Comparison of ENCODE assay signal across 14 mouse cellular contexts in the genomic region with DNA sequence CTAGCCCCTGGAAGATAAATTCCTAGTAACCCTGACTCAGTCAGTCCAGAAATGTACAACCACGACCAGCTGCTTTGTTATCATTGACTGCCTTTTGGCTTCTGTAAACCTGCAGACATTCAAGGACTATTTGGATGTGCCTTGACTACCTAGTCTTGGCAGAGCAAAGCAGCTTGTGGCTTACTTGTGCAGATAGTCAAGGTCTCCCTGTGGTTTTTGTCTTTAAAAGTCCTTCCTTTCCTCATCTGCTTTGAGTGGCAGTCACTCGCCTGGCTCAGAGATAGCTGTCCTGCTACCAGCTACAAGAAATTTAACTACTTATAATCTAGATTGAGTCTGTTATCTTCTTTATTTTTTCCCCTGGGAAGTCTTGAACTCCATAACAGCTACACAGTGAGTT. TPM values are rescaled to one million over a fixed set of nuclear protein-coding genes. Genes with fewer than 3 reads are reported as not detected.
"Had no signal": no experiment of that assay in that cellular context is flagged by ENCODE, and none has a peak within 500 bp of the region (broad histone marks: within the 10 kb centered on the region; RNA-seq: fewer than 3 reads in every experiment).

No protein-coding gene starts in this region.

- DNase-seq: liver, postnatal 0 days; lung, adult 2 months; lung, postnatal 14 days; lung, postnatal 36 days; right cerebral cortex, postnatal 14 days; thymus, adult 18-20 months; thymus, postnatal 14 days; thymus, postnatal 36 days had no signal

- ATAC-seq: liver, postnatal 0 days; lung, postnatal 0 days; midbrain, embryonic 13.5 days; midbrain, embryonic 15.5 days had no signal

RNA-seq across cellular contexts. Expression of gene Zfp580, which starts 6.4 kb away (rescaled TPM):
- total RNA-seq: monocyte, adult 5-6 weeks had no signal

RNA-seq across cellular contexts. Expression of gene 4632433K11Rik, which starts 11.1 kb away (rescaled TPM):
- total RNA-seq: megakaryocyte, adult 5-6 weeks; midbrain, postnatal 0 days; monocyte, adult 5-6 weeks had no signal

RNA-seq across cellular contexts. Expression of gene Ccdc106, which starts 24.6 kb away (rescaled TPM):
- total RNA-seq: monocyte, adult 5-6 weeks had no signal
